Mouse (Mus musculus) liver, embryonic 16.5 days (tissue): Measurements from ENCODE around the gene Abtb1. TPM values are rescaled to one million over a fixed set of nuclear protein-coding genes. Genes with fewer than 3 reads are reported as not detected.
A peak's percentile ranks its signal among the peaks of the same experiment; 100 is the strongest.

ENCODE experiments used
- ATAC-seq: fragments of 200-750 bp; cut with Nextera tagmentation; 2 replicates; pipeline ENCODE4 v1.8.0; 2017; ENCODE audit warnings: low read depth, mild to moderate bottlenecking, moderate number of reproducible peaks, moderate library complexity
- H3K27ac ChIP-seq: fragments of 300-500 bp; sonication (generic); 2 replicates; pipeline ENCODE4 v1.5.1; 2014; ENCODE audit warnings: mild to moderate bottlenecking, low read length
- H3K27me3 ChIP-seq: fragments of 300-500 bp; sonication (generic); 2 replicates; pipeline ENCODE4 v1.6.1; 2014; ENCODE audit warnings: low read depth, low read length, mixed read lengths; ENCODE audit not compliant: control insufficient read depth, insufficient read depth
- H3K36me3 ChIP-seq: fragments of 300-500 bp; sonication (generic); 2 replicates; pipeline ENCODE4 v1.6.1; 2014; ENCODE audit warnings: mild to moderate bottlenecking; ENCODE audit not compliant: control insufficient read depth, insufficient read depth
- H3K4me1 ChIP-seq: fragments of 300-500 bp; sonication (generic); 2 replicates; pipeline ENCODE4 v1.6.1; 2014; ENCODE audit warnings: low read depth, low read length, mixed read lengths; ENCODE audit not compliant: control insufficient read depth
- H3K4me2 ChIP-seq: fragments of 300-500 bp; sonication (generic); 2 replicates; pipeline ENCODE4 v1.6.1; 2014; ENCODE audit warnings: low read depth, low read length, mixed read lengths
- H3K4me3 ChIP-seq: fragments of 300-500 bp; sonication (generic); 2 replicates; pipeline ENCODE4 v1.5.1; 2014; ENCODE audit warnings: low read depth, mild to moderate bottlenecking, low read length
- H3K9ac ChIP-seq: fragments of 300-500 bp; sonication (generic); 2 replicates; pipeline ENCODE4 v1.6.1; 2014; ENCODE audit warnings: low read depth, low read length
- H3K9me3 ChIP-seq: fragments of 300-500 bp; sonication (generic); replicated peaks from 2 replicates; pipeline ENCODE4 v1.6.1; 2016; ENCODE audit warnings: low read length; ENCODE audit not compliant: control insufficient read depth
- WGBS: fragments of 180-500 bp; shearing (Covaris S2); extraction: QIAGEN DNeasy Blood & Tissue Kit; methylation state at CpG from one replicate; pipeline ENCODE4 v1.1.7; 2014; ENCODE audit not compliant: insufficient replicate concordance; 5-methylcytosine and 5-hydroxymethylcytosine counted together
- polyA plus RNA-seq: library from polyadenylated mRNA; unstranded; fragments of >200 nt; fragmentation: Nextera tagmentation; extraction: Ambion mirVana; gene quantifications from 2 replicates; pipeline ENCODE4 v1.2.1, GENCODE M21; 2015

Abtb1 gene
- 61.0 and 65.2 TPM in 2 replicates for polyA plus RNA-seq

- Histone ChIP-seq H3K4me1 (peaks cover 25% of the 10 kb centered on the region), H3K9me3 (no peaks in the 10 kb centered on the region), H3K4me2 (peak within 1 kb of the TSS; percentile 99), H3K27me3 (no peaks in the 10 kb centered on the region), H3K4me3 (peak within 1 kb of the TSS; percentile 77), H3K36me3 (peaks cover 27% of the 10 kb centered on the region), H3K27ac (peak within 1 kb of the TSS; percentile 98), H3K9ac (peak within 1 kb of the TSS; percentile 89)
- peak; percentile 90 for ATAC-seq
- WGBS = under 1% methylated on average over 72 of the region's 72 CpGs
These were observed at the start of gene Abtb1 for GRCm38 (mm10) chr6:88841781-88842689. Gene Abtb1, minus strand, starts transcription at chr6:88841984.

GRCm38 (mm10) chr6:88890832-88891231 lies 49.0 kb upstream of the Abtb1 start:
- Histone ChIP-seq H3K9me3 (no peaks in the 10 kb centered on the region), H3K36me3 (peaks cover 98% of the 10 kb centered on the region), H3K27me3 (no peaks in the 10 kb centered on the region), H3K27ac (no peak overlapping the region), H3K4me3 (no peak overlapping the region), H3K4me1 (peaks cover 20% of the 10 kb centered on the region), H3K4me2 (no peak overlapping the region), H3K9ac (no peak overlapping the region)
- no peak for ATAC-seq
- WGBS = 82% methylated on average over 7 of the region's 7 CpGs

- peak; percentile 60; the same call in 1 of the 2 replicates for ATAC-seq
These were observed 47.7 kb upstream of the Abtb1 start for GRCm38 (mm10) chr6:88889410-88890042.

GRCm38 (mm10) chr6:88886417-88886967 lies 44.7 kb upstream of the Abtb1 start:
- Histone ChIP-seq H3K36me3 (peaks cover 93% of the 10 kb centered on the region), H3K4me3 (no peak overlapping the region), H3K4me1 (peaks cover 14% of the 10 kb centered on the region), H3K27ac (no peak overlapping the region), H3K9ac (no peak overlapping the region), H3K27me3 (no peaks in the 10 kb centered on the region), H3K4me2 (no peak overlapping the region), H3K9me3 (no peaks in the 10 kb centered on the region)
- WGBS = 85% methylated on average over 2 of the region's 2 CpGs
- no peak for ATAC-seq

More at GRCm38 (mm10) chr6:88889410-88890042, 47.7 kb upstream of the Abtb1 start:
- Histone ChIP-seq H3K4me2 (no peak overlapping the region), H3K4me1 (peaks cover 14% of the 10 kb centered on the region), H3K9ac (no peak overlapping the region), H3K4me3 (no peak overlapping the region), H3K27ac (peak overlapping the region; percentile 27), H3K27me3 (no peaks in the 10 kb centered on the region), H3K36me3 (peaks cover 94% of the 10 kb centered on the region), H3K9me3 (no peaks in the 10 kb centered on the region)
- WGBS = 73% methylated on average over 13 of the region's 13 CpGs

GRCm38 (mm10) chr6:88885644-88886416 lies 44.0 kb upstream of the Abtb1 start:
- Histone ChIP-seq H3K36me3 (peaks cover 86% of the 10 kb centered on the region), H3K27ac (no peak overlapping the region), H3K27me3 (no peaks in the 10 kb centered on the region), H3K4me1 (peaks cover 11% of the 10 kb centered on the region), H3K4me2 (no peak overlapping the region), H3K4me3 (no peak overlapping the region), H3K9ac (no peak overlapping the region), H3K9me3 (no peaks in the 10 kb centered on the region)
- no peak for ATAC-seq
- WGBS = 85% methylated on average over 12 of the region's 12 CpGs

DNA sequence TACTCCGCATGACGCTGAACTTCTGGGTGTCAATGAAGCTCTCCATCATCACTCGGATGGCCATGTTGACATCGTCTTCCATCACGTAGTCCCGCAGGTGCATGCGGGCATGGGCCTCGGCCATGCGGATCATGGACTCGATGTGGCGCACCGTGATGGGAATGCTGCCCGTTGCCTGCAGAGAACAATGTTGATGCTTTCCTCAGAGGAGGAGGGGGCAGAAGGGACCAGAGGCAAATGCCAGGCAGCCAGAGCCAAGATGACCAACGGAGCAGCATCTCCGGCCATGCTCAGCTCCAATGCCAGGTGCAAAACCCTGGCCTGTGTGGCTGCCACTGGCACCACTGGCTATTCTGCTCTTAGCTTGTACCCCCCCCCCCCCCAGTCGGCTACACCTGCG lies 42.9 kb upstream of the Abtb1 start:
- Histone ChIP-seq H3K27me3 (no peaks in the 10 kb centered on the region), H3K36me3 (peaks cover 75% of the 10 kb centered on the region), H3K4me1 (peaks cover 6% of the 10 kb centered on the region), H3K4me2 (no peak overlapping the region), H3K4me3 (no peak overlapping the region), H3K9ac (no peak overlapping the region), H3K27ac (no peak overlapping the region), H3K9me3 (no peaks in the 10 kb centered on the region)
- 94% methylated on average over 17 of the region's 17 CpGs for WGBS
- ATAC-seq = no peak

DNA sequence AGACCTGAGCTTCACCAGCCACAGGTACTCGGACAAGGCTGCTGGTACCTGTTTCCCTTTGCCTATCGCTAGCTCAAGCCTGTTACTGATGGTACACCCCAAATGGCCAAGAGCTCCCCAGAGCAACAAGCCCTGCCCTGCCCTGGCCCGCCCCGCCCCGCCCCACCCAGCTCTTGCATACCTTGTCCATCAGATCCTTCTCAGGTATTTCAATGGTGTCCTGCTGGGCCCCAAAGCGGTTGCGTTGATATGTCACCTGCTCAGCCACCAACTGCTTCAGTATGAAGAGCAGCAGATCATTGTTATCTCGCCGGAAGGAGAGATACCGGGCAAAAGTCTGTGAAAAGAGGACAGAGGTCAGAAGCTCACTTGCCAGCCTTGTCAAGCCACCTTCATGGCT lies 42.4 kb upstream of the Abtb1 start:
- no peak for ATAC-seq
- H3K4me2 ChIP-seq = no peak overlapping the region
- peaks cover 4% of the 10 kb centered on the region; the same call in 1 of the 2 replicates for H3K4me1 ChIP-seq
- H3K27me3 ChIP-seq = no peaks in the 10 kb centered on the region
- H3K27ac ChIP-seq = no peak overlapping the region
- WGBS = 85% methylated on average over 10 of the region's 10 CpGs
- no peak overlapping the region for H3K9ac ChIP-seq
- no peaks in the 10 kb centered on the region for H3K9me3 ChIP-seq
- H3K36me3 ChIP-seq = peaks cover 70% of the 10 kb centered on the region
- H3K4me3 ChIP-seq = no peak overlapping the region

DNA sequence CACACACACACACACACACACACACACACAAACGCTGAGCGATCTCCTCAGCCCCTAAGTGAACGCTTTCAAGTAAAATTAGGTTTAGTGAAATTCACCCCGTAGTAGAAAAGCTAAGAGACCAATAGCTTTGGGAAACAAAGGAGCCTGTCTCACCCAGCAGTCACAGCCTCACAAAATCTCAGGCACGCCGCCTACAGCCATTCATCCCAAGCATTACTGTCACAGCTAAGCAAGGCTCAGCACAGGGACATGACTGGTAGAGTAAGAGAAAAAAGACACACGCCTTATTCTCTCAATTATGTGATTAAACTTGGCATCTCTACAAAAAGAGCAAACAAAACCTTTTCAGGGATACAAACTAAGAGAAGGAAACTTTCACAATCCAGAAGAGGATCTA lies 39.5 kb upstream of the Abtb1 start:
- H3K9ac ChIP-seq = no peak overlapping the region
- no peak for ATAC-seq
- no peaks in the 10 kb centered on the region for H3K9me3 ChIP-seq
- H3K36me3 ChIP-seq = peaks cover 43% of the 10 kb centered on the region
- H3K27me3 ChIP-seq = peaks cover 3% of the 10 kb centered on the region
- H3K4me1 ChIP-seq = no peaks in the 10 kb centered on the region
- H3K4me2 ChIP-seq = no peak overlapping the region
- H3K4me3 ChIP-seq = no peak overlapping the region
- H3K27ac ChIP-seq = no peak overlapping the region
- WGBS = 87% methylated on average over 7 of the region's 7 CpGs
